Mouse (Mus musculus) kidney, adult 8-10 months (tissue): ENCODE measurements around the gene Fut1.
A peak's percentile ranks its signal among the peaks of the same experiment; 100 is the strongest.

ENCODE experiments used
- DNase-seq, 2 experiments: peaks; one replicate each; pipeline ENCODE4 v3.0.0; 2022

Gene Fut1

GRCm38 (mm10) chr7:45605704-45606289, 11.3 kb upstream of the Fut1 start:
- DNase-seq: no peak

GRCm38 (mm10) chr7:45609511-45609910, 7.6 kb upstream of the Fut1 start:
- no peak for DNase-seq

DNA sequence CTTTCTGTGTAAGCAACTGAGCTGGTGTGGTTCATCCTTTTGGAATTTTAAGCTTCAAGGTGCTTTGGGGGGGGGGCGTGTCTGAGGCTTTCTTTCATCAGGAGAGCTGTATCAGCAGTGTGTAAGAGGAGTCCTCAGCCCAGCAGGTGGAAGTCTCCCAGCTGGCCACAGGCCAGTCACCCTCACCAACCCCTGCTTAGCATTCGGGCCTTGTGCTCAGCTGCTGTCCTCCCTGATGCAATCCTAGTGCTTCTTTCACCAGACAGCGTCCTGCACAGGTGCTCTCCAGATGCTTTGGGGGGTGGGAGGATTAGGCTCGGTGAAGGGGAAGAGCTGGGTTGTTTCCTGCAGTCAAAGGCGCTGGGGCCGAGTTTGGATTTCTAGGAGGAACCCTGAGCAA, 812 bp upstream of the Fut1 start:
- peak in 1 of 2 experiments; percentile 54 for DNase-seq

DNA sequence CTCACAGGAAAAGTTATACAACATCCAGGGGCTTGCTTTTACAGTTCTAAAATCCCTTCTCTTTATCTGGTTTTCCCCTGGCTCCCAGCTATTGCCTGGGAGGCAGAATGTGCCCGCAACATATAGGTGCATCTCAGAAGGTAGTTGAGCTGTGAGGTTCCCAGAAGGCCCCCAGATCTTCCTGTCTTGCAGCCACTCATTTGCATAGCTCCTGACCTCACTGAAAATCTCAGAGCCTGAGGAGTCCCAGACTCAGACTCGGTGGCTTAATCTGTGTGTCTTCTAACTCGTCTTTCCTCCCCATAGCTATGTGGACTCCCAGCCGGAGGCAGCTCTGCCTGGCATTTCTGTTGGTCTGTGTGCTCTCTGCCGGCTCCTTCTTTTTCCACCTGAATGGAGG, 1.2 kb downstream of the Fut1 start:
- no peak for DNase-seq

- DNase-seq: no peak
These were observed 2.5 kb downstream of the Fut1 start for GRCm38 (mm10) chr7:45619592-45619991.

DNA sequence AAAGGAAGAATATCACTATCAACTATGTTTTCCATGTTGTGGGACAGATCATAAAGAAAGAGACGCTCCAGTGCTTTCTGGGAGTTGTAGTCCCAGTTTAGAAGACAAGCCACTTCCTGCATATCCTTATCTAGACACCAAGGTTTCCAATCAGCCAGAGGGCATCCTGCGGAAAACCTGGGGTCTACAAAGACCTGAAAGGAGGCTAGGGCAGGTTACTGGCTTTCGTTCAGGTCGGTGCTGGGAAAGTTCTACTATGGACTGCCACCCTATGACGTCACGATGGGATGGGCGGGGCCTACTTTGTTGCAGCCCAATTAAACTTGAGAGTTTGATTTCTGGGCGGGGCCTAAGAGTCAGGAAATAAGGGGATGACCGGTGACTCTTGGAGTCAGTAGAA, 4.4 kb downstream of the Fut1 start, which contains the start of gene Izumo1:
Gene Izumo1, plus strand, starts transcription at position 369 of the 400 bp plus-strand sequence.
- no peak for DNase-seq

DNA sequence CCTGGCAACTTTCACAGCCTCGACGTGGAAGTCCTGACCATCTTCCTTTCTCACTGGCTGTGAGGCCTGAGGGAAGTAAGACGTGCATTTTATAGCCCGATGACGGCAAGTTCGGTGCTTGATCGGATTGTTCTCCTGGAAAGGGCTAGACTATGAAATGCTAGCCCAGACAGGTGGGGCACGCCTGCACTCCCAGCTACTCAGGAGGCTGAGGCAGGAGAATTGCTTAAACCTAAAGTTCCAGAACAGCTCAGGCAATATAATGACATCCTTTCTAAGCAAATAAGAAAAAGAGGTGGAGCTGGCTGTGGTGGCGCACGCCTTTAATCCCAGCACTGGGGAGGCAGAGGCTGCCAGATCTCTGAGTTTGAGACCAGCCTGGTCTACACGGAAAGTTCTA, 6.4 kb downstream of the Fut1 start:
- no peak for DNase-seq

GRCm38 (mm10) chr7:45624718-45625117, 7.6 kb downstream of the Fut1 start:
- DNase-seq: no peak

DNA sequence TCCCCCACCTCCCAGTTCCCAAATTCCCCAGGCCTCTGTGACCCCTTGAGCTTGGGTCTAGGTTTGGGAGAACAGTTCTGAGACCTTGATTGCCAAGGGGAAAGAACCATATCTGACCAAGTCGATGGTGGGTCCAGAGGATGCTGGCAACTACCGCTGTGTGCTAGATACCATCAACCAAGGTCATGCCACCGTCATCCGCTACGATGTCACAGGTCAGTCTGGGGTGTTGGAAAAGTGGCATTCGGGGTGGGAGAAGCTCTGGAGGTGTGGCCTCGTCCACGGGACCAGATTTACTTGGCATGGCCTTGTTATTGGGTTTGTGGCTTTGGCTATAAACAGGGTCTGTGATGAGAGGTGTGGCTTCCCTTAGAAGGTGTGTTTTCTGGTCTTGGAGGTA, 8.4 kb downstream of the Fut1 start:
- DNase-seq: no peak

DNA sequence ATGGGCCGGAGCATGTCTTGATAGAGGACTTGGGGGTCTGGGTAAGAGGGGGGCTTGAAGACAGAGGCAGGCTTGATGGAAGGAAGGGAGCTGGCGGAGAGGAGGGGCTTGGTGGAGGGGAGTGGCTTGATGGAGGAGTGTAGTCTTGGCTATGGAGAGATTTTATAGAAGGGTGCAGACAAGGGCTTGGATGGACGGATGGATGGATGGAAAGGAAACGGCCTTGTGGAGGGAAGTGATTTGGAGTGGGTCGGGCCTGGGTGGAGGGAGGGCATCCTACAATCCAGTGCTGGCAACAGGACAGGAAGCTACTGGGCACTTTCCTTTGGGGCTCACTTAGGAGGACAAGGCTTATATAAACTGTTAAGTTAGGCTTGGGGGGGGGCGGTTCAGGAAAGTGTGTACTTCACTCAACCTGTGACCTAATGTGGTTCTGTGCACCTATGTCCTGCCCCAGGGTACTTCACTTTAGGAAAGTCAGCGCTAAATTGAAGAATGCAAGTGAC, 9.5 kb downstream of the Fut1 start:
- DNase-seq: no peak

DNA sequence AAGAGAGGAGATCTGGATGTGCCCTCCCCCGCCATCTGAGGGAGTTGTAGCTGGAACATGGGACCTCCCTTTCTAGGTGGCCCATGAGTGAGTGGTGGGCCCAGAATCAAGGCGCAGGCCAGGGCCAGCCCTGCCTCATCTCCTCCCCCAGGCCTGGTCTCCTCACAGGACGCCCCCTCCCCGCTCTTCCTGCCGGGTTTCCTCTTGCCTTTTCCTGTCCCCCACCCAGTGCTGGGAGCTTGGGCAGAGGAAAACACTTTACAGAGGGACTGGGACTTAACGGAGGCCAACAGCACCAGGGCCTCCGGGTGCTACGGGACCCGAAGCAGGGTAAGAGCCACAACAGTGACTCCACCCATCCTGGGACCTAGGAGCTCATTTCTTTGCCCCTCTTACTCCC, 10.2 kb downstream of the Fut1 start, which contains the start of gene Rasip1:
Gene Rasip1, plus strand, starts transcription at position 228 of the 400 bp plus-strand sequence.
- DNase-seq: peak; percentile 52 to 55

DNA sequence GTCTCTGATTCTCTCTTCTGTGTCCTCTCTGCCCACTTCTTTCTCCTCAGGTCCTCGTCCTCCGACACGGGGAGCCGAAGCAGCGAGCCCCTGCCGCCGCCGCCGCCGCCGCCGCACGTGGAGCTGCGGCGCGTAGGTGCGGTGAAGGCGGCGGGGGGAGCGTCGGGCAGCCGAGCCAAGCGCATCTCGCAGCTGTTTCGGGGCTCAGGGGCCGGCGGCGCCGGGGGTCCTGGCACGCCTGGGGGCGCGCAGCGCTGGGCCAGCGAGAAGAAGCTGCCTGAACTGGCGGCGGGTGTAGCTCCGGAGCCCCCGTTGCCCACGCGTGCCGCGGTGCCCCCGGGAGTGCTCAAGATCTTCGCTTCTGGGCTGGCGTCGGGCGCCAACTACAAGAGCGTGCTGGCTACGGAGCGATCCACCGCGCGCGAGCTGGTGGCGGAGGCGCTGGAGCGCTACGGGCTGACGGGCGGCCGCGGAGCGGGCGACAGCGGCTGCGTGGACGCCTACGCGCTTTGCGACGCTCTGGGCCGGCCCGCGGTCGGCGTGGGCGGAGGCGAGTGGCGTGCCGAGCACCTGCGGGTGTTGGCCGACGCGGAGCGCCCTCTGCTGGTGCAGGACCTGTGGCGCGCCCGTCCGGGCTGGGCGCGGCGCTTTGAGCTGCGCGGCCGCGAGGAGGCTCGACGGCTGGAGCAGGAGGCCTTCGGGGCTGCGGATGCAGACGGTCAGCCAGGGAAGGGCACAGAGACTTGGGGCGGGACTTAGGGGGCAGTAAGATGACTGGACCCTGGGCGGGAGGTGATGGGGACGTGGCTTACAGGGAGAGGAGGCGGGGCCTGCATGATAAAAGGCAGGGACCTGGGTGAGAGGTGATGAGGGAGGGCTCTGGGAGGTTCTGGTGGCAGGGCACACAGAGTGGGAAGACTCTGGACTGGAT, 11.5 kb downstream of the Fut1 start:
- peak; percentile 78 to 89 for DNase-seq

GRCm38 (mm10) chr7:45630064-45630907, 13.2 kb downstream of the Fut1 start:
- no peak for DNase-seq

DNA sequence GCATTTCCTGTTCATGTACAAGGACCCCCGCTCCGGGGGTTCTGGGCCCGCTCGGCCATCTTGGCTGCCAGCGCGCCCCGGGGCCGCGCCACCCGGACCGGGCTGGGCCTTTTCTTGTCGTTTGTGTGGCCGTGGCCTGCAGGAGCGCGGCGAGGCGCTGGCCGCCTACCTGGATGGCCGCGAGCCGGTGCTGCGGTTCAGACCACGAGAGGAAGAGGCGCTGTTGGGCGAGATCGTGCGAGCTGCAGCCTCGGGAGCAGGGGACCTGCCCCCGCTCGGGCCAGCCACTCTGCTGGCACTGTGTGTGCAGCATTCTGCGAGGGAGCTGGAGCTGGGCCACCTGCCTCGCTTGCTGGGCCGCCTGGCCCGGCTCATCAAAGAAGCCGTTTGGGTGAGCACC, 15.4 kb downstream of the Fut1 start:
- DNase-seq: no peak

GRCm38 (mm10) chr7:45634946-45635681, 18.0 kb downstream of the Fut1 start:
- DNase-seq: peak in 1 of 2 experiments; percentile 53

- DNase-seq: no peak
These were observed 18.9 kb downstream of the Fut1 start for GRCm38 (mm10) chr7:45635711-45636688.

DNA sequence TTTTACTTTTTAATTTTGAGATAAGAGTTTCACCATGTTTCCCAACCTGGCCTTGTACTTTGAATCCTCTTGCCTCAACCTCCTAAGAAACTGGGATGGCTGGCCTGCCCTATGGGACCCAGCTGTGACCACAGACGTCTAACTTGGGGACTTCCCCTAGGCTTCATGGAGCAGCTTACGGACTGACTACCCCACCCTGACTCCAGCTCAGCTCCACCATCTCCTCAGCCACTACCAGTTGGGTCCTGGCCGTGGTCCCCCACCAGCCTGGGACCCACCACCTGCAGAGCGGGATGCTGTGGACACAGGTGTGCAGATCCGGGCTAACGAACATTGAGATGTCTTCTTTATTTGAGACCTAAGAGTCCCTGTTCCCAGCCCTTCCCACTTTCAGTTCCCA, 20.6 kb downstream of the Fut1 start:
- DNase-seq: no peak

DNA sequence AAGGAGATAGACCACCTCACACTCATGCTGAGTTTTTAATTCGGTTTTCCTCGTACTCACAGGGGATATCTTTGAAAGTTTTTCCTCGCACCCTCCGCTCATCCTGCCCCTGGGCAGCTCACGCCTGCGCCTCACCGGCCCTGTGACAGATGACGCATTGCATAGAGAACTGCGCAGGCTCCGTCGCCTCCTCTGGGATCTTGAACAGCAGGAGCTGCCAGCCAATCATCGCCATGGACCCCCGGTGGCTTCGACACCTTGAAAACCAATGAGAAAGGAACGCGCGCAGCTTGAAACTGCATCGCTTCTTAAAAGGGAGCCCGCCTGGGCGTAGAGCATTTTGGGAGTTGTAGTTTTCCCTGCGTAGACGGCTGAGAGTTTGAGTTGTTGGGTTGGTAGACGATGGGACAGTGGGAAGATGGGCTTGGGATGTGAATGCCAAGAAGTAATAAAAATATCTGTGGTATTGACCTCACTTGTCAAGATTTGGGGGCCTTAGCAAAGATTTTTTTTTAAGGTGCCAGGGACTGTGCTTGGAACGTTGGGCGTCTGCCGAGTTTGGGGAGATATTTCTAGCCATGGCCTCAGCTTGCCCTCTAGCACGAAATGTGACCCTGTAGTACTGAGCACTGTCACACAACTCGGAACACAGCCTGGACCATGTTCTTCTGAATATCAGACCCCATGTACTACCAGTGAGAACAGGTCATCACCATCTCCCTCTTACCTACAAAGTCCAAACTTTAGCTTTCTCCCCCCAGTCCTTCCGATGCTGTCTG, 21.7 kb downstream of the Fut1 start:
- DNase-seq: peak; percentile 92

GRCm38 (mm10) chr7:45639561-45640027, 22.5 kb downstream of the Fut1 start, which contains the start of gene Mamstr:
TSS of gene Mamstr (plus strand) at chr7:45639977.
- DNase-seq: no peak
